Mouse (Mus musculus) heart, embryonic 11.5 days (tissue): ENCODE measurements around the gene Foxred1. TPM values are rescaled to one million over a fixed set of nuclear protein-coding genes. Genes with fewer than 3 reads are reported as not detected.

Experiments
- ATAC-seq: fragments of 200-750 bp; cut with Nextera tagmentation; replicated peaks from 2 replicates; pipeline ENCODE4 v1.8.0; 2017; ENCODE audit warnings: moderate library complexity; ENCODE audit not compliant: insufficient number of reproducible peaks, low FRiP score, low TSS enrichment
- H3K27ac ChIP-seq: fragments of 300-500 bp; sonication (generic); 2 replicates; pipeline ENCODE4 v1.5.1; 2014; ENCODE audit warnings: mild to moderate bottlenecking, low read depth, low read length
- H3K27me3 ChIP-seq: fragments of 300-500 bp; sonication (generic); 2 replicates; pipeline ENCODE4 v1.6.1; 2014; ENCODE audit warnings: mild to moderate bottlenecking, low read length, mixed read lengths; ENCODE audit not compliant: control insufficient read depth, insufficient read depth
- H3K36me3 ChIP-seq: fragments of 300-500 bp; sonication (generic); 2 replicates; pipeline ENCODE4 v1.6.1; 2014; ENCODE audit warnings: mild to moderate bottlenecking, low read length, moderate library complexity, mixed read lengths; ENCODE audit not compliant: control insufficient read depth, insufficient read depth
- H3K4me1 ChIP-seq: fragments of 300-500 bp; sonication (generic); 2 replicates; pipeline ENCODE4 v1.6.1; 2014; ENCODE audit warnings: low read length; ENCODE audit not compliant: control insufficient read depth, insufficient read depth
- H3K4me2 ChIP-seq: fragments of 300-500 bp; sonication (generic); 2 replicates; pipeline ENCODE4 v1.6.1; 2014; ENCODE audit warnings: mild to moderate bottlenecking, moderate library complexity
- H3K4me3 ChIP-seq: fragments of 300-500 bp; sonication (generic); 2 replicates; pipeline ENCODE4 v1.5.1; 2014; ENCODE audit warnings: low read depth, low read length
- H3K9ac ChIP-seq: fragments of 300-500 bp; sonication (generic); 2 replicates; pipeline ENCODE4 v1.6.1; 2014; ENCODE audit warnings: mild to moderate bottlenecking, low read depth, low read length, moderate library complexity
- H3K9me3 ChIP-seq: fragments of 300-500 bp; sonication (generic); replicated peaks from 2 replicates; pipeline ENCODE4 v1.6.1; 2016; ENCODE audit warnings: low read length; ENCODE audit not compliant: control insufficient read depth
- WGBS: fragments of 180-500 bp; shearing (Covaris S2); extraction: QIAGEN DNeasy Blood & Tissue Kit; methylation state at CpG from one replicate; pipeline ENCODE4 v1.1.7; 2014; ENCODE audit not compliant: insufficient replicate concordance; 5-methylcytosine and 5-hydroxymethylcytosine counted together
- polyA plus RNA-seq: library from polyadenylated mRNA; unstranded; fragments of >200 nt; fragmentation: Nextera tagmentation; extraction: Ambion mirVana; gene quantifications from 2 replicates; pipeline ENCODE4 v1.2.1, GENCODE M21; 2014

The Foxred1 gene
- polyA plus RNA-seq, 1 experiment from 2014 or later: 44.9 TPM

DNA sequence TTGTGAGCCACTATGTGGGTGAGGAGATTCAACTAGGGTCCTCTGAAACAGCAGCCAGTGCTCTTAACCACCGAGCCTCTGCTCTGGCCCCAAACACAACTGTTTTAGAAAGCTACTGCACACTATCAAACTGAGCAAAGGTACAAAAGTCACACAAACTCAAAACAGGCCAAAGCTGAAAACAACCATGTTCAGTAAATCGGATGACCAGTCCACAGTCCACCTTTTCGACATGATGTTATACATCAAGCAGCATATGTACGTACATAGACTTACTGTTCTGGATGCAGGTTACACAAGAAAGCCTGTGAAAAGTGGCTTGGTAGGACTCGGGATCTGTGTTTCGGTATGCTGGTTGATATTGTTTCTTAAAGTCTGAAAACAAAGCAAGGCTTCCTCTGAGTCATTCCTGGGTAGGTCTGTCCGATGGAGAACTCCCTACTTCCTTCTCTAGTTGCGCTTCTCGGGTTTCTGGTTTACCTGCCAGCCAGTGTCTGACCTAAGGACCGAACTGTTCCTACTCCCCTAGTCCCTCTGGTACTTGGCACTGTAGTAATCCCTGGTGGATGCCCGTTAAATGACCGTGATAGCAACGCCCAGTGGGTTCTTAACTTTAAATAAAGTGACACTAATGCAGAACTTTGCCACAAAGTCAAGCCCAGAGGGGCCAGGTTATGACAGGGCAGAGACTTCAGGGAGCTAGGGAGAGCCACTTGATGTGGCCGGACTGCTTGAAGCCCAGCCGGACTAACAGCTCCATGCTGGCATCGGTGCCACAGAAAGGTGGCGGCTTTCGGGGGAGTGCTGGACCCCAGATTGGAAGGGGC, 11.7 kb downstream of the Foxred1 start:
- Histone ChIP-seq H3K4me3 (peak overlapping the region; percentile 68), H3K9me3 (no peaks in the 10 kb centered on the region), H3K4me2 (peak overlapping the region; percentile 86), H3K36me3 (no peaks in the 10 kb centered on the region), H3K27me3 (no peaks in the 10 kb centered on the region), H3K27ac (peak overlapping the region; percentile 29; the same call in 1 of the 2 replicates), H3K9ac (peak overlapping the region; percentile 86), H3K4me1 (peaks cover 17% of the 10 kb centered on the region; the same call in 1 of the 2 replicates)
- WGBS: 21% methylated on average over 18 of the region's 18 CpGs
- peak; percentile 55 for ATAC-seq

DNA sequence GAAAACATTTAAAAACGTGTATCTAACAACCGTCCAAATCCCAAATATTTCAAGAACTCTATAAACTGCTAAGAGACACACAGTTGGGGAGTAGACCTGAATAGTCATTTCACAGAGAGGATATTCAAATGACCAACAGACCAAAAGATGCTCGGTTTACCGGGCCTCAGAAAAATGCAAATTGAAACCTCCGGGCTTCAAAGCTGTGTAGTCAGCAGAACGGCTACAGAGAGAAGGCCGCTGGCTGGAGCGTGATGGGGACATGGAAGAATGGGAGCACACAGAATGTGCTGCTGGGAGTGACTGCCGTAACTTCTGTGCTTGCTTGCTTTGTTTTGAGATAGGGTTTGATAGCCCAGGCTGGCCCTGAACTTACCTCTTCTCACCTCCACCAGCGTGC, 12.5 kb downstream of the Foxred1 start:
- peaks cover 12% of the 10 kb centered on the region; the same call in 1 of the 2 replicates for H3K4me1 ChIP-seq
- no peak overlapping the region for H3K27ac ChIP-seq
- no peak overlapping the region for H3K9ac ChIP-seq
- H3K4me2 ChIP-seq: no peak overlapping the region
- no peaks in the 10 kb centered on the region for H3K9me3 ChIP-seq
- no peak for ATAC-seq
- WGBS: 75% methylated on average over 10 of the region's 10 CpGs
- no peak overlapping the region for H3K4me3 ChIP-seq
- H3K36me3 ChIP-seq: no peaks in the 10 kb centered on the region
- no peaks in the 10 kb centered on the region for H3K27me3 ChIP-seq

DNA sequence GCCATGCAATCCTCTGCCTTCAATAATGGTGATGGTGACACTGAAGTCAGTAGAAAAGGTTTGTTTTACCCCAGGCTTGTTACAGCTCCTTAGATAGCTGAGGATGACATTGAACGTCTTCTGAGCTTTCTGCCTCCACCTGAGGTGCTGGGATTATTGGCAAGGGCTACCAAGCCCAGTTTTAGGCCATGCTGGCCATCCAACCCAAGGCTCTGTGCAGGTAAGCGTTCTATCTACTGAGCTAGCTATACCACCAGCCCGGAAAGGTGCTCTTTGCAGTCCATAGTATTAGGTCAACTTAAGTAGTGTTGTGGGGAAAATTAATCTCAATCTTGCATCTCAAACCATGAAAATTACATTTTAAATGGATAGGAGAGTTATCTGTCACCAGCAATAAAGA, 13.2 kb downstream of the Foxred1 start:
- Histone ChIP-seq H3K27ac (no peak overlapping the region), H3K9me3 (no peaks in the 10 kb centered on the region), H3K27me3 (no peaks in the 10 kb centered on the region), H3K4me3 (no peak overlapping the region), H3K9ac (no peak overlapping the region), H3K36me3 (no peaks in the 10 kb centered on the region), H3K4me1 (peaks cover 8% of the 10 kb centered on the region; the same call in 1 of the 2 replicates), H3K4me2 (no peak overlapping the region)
- WGBS: 86% methylated on average over 3 of the region's 3 CpGs
- ATAC-seq: no peak

DNA sequence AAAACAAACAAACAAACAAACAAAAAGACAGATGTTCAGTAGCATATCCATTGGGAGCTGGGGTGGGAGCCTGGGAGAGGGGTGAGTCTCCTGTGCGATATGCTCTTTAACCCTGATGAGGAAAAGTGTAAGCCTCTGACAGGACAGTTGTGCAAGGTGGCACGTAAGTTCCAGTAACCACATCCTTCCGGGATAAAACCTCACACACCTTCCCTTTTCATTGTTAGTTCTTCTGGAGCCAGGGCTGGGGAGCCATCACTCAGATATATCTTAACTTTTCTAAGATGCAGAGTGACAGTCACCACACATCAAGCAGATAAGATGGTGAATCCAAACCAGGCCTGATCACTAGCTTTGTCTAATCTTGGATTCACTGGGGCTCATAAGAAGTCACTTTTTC, 16.8 kb downstream of the Foxred1 start:
- 88% methylated on average over 3 of the region's 3 CpGs for WGBS
- peaks cover 7% of the 10 kb centered on the region; the same call in 1 of the 2 replicates for H3K36me3 ChIP-seq
- H3K9ac ChIP-seq: no peak overlapping the region
- H3K4me1 ChIP-seq: no peaks in the 10 kb centered on the region
- ATAC-seq: no peak
- no peaks in the 10 kb centered on the region for H3K27me3 ChIP-seq
- H3K4me2 ChIP-seq: no peak overlapping the region
- H3K4me3 ChIP-seq: no peak overlapping the region
- H3K9me3 ChIP-seq: no peaks in the 10 kb centered on the region
- H3K27ac ChIP-seq: no peak overlapping the region

DNA sequence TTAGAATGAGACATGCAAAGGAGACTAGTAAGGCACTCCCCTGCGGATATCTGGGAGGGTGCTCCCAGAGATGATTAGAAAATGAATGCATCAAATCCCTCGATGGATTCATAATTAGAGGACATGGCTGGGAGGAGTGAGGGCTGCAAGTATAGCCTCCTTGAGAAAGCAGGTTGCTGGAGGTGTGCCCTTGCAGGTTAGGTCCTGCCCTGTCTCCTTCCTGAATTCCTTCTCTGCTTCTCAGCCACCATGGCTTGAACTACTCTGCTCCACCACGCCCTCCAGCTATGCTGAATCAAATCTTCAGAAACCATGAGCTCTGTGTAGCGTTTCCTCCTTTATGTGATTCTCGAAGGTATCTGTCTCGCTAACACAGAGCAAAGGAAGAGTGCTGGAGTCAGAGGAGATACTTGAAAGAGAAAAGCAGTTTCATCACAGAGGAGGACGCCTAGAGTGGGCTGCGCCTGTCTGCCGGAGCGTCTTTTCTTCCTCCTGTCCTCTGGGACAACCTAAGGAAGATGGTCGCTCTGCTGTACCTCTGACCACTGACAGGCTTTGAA, 17.8 kb downstream of the Foxred1 start:
- no peak overlapping the region for H3K27ac ChIP-seq
- no peaks in the 10 kb centered on the region for H3K27me3 ChIP-seq
- WGBS: 77% methylated on average over 11 of the region's 11 CpGs
- no peak overlapping the region for H3K4me3 ChIP-seq
- no peak overlapping the region for H3K4me2 ChIP-seq
- ATAC-seq: no peak
- no peaks in the 10 kb centered on the region for H3K9me3 ChIP-seq
- H3K4me1 ChIP-seq: no peaks in the 10 kb centered on the region
- H3K9ac ChIP-seq: no peak overlapping the region
- peaks cover 12% of the 10 kb centered on the region; the same call in 1 of the 2 replicates for H3K36me3 ChIP-seq

DNA sequence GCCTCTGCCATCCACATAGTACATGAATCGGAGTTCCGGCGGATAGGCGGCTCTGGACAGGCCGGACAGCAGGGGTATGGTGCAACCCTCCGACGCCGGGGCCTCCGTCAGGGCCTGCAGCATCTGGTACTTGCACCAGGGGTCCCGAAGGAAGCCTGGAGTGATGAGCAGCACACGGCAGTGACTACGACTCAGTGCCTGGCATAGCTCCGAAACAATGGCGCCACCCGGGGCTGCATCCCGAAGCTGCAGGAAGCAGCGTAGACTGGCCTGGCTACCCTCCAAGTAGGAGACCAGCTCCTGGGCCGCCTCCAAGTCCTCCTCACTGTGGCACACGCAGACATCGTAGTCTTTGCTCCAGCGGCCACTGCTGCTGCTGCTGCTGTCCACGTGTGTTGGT, 22.2 kb downstream of the Foxred1 start:
- no peaks in the 10 kb centered on the region for H3K9me3 ChIP-seq
- no peak overlapping the region for H3K27ac ChIP-seq
- H3K4me1 ChIP-seq: no peaks in the 10 kb centered on the region
- no peaks in the 10 kb centered on the region for H3K27me3 ChIP-seq
- H3K4me3 ChIP-seq: no peak overlapping the region
- no peak overlapping the region for H3K9ac ChIP-seq
- H3K36me3 ChIP-seq: peaks cover 14% of the 10 kb centered on the region; the same call in 1 of the 2 replicates
- 78% methylated on average over 22 of the region's 22 CpGs for WGBS
- no peak for ATAC-seq
- no peak overlapping the region for H3K4me2 ChIP-seq

DNA sequence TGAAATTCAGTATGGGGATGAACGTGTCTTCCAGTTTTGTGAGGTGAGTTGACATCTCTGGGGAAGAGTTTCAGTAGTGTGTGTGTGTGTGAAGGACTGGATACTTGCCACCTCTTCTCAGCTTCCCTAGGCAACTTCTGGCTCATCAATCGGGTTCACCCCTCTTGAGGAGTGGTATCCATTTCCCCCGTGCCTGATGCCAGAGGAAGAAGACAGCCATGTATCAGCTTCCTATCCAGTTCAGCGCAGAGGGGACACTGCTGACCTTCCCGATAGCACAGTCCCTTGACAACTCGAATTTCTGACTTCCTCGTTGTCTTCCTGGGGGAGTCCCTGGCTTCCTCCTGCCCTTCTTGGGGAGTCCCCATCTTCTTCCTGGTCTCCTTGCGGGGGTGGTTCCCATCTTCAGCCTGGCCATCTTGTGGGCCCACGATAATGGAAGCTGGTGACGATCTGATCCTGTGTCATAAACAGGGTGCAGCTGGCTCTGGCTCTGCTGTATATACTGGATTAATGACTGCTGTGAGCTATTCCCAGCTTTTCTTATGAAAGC, 23.4 kb downstream of the Foxred1 start:
- WGBS: 84% methylated on average over 10 of the region's 10 CpGs

DNA sequence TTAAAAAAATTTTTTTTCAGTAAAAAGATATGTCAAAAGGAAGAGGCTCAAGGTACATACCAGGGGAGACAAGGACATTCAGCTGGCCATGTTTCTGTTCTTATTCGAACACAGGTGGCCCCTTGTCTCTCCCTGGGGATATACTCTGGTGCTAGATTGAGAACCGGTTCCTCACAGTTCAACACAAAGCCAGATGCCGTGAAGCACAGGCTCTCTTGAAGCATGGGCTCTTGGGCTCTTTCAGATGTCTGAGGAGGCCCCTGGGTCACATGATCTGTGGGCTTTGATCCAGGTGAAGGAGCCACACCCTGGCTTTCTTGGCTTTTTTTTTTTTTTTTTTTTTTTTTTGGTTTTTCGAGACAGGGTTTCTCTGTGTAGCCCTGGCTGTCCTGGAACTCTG, 24.4 kb downstream of the Foxred1 start:
- Histone ChIP-seq H3K4me3 (no peak overlapping the region), H3K4me1 (no peaks in the 10 kb centered on the region), H3K9ac (no peak overlapping the region), H3K9me3 (no peaks in the 10 kb centered on the region), H3K36me3 (peaks cover 14% of the 10 kb centered on the region; the same call in 1 of the 2 replicates), H3K27me3 (no peaks in the 10 kb centered on the region), H3K27ac (no peak overlapping the region), H3K4me2 (no peak overlapping the region)
- 82% methylated on average over 4 of the region's 4 CpGs for WGBS
- no peak for ATAC-seq

More for the DNA sequence above, 23.4 kb downstream of the Foxred1 start:
- no peak overlapping the region for H3K4me2 ChIP-seq
- peaks cover 14% of the 10 kb centered on the region; the same call in 1 of the 2 replicates for H3K36me3 ChIP-seq
- no peaks in the 10 kb centered on the region for H3K27me3 ChIP-seq
- no peak overlapping the region for H3K4me3 ChIP-seq
- H3K9me3 ChIP-seq: no peaks in the 10 kb centered on the region
- H3K9ac ChIP-seq: no peak overlapping the region
- no peak for ATAC-seq
- H3K4me1 ChIP-seq: no peaks in the 10 kb centered on the region
- H3K27ac ChIP-seq: no peak overlapping the region
